ENCODE assay signal across 32 mouse cellular contexts in the genomic region with DNA sequence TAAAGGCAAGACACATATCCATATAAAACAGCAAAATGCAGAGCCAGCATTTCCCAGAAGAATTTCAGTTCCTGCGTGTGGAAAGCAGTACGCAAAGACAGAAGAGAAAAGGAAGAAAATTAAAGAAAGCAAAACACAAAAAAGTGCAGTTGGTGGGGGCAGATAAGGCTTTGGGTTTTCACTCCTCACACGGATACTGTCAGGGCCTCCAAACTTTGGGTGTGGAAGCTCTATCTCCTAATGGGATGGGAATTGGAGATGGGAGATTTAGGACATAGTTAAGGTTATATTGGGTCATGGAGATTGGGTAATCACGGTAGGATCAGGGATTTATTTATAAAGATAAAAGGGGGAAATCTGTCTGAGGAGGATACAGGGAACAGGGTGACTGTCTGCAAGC.
"Had no signal": no experiment of that assay in that cellular context is flagged by ENCODE, and none has a peak within 500 bp of the region (broad histone marks: within the 10 kb centered on the region; RNA-seq: fewer than 3 reads in every experiment).

No protein-coding gene starts in this region.

- H3K36me3 ChIP-seq: limb, embryonic 10.5 days; limb, embryonic 12.5 days; limb, embryonic 13.5 days; limb, embryonic 15.5 days; liver, embryonic 12.5 days; liver, embryonic 13.5 days; liver, embryonic 15.5 days; lung, embryonic 15.5 days; midbrain, embryonic 10.5 days; midbrain, embryonic 12.5 days; midbrain, embryonic 13.5 days; midbrain, embryonic 15.5 days; neural tube, embryonic 12.5 days had no signal

- H3K4me1 ChIP-seq: limb, embryonic 12.5 days; limb, embryonic 13.5 days; limb, embryonic 15.5 days; lung, embryonic 15.5 days; midbrain, embryonic 10.5 days; midbrain, embryonic 12.5 days; midbrain, embryonic 13.5 days; midbrain, embryonic 15.5 days; neural tube, embryonic 12.5 days had no signal

- H3K4me3 ChIP-seq: limb, embryonic 10.5 days; limb, embryonic 12.5 days; limb, embryonic 13.5 days; limb, embryonic 15.5 days; liver, embryonic 12.5 days; liver, embryonic 13.5 days; liver, embryonic 15.5 days; lung, embryonic 15.5 days; megakaryocyte, embryonic 14.5 days; midbrain, embryonic 10.5 days; midbrain, embryonic 12.5 days; midbrain, embryonic 13.5 days; midbrain, embryonic 15.5 days; myocyte; neural tube, embryonic 12.5 days had no signal

- H3K27me3 ChIP-seq: limb, embryonic 15.5 days; lung, embryonic 15.5 days; midbrain, embryonic 12.5 days; midbrain, embryonic 13.5 days; midbrain, embryonic 15.5 days; neural tube, embryonic 12.5 days had no signal

- H3K9me3 ChIP-seq: limb, embryonic 10.5 days; limb, embryonic 12.5 days; limb, embryonic 13.5 days; limb, embryonic 15.5 days; liver, embryonic 12.5 days; liver, embryonic 13.5 days; liver, embryonic 15.5 days; lung, embryonic 15.5 days; megakaryocyte, embryonic 14.5 days; midbrain, embryonic 10.5 days; midbrain, embryonic 12.5 days; midbrain, embryonic 13.5 days; midbrain, embryonic 15.5 days; neural tube, embryonic 12.5 days had no signal

- DNase-seq: left cerebral cortex, postnatal 4 days; liver; liver, embryonic 13.5 days; liver, postnatal 0 days; lung, adult 18-20 months; lung, adult 2 months; lung, embryonic 14.5 days; lung, postnatal 10 days; lung, postnatal 14 days; lung, postnatal 36 days; lung, postnatal 4 days; midbrain, embryonic 14.5 days had no signal

- H3K9ac ChIP-seq: limb, embryonic 12.5 days; limb, embryonic 13.5 days; limb, embryonic 15.5 days; liver, embryonic 12.5 days; liver, embryonic 13.5 days; liver, embryonic 14.5 days; liver, embryonic 15.5 days; liver, postnatal 0 days; lung, embryonic 14.5 days; lung, embryonic 15.5 days; midbrain, embryonic 12.5 days; midbrain, embryonic 13.5 days; midbrain, embryonic 15.5 days; neural tube, embryonic 12.5 days had no signal

- ATAC-seq: liver, embryonic 12.5 days; liver, postnatal 0 days; lung, postnatal 0 days; midbrain, embryonic 13.5 days; midbrain, embryonic 15.5 days; midbrain, embryonic 16.5 days had no signal

- H3K4me2 ChIP-seq: limb, embryonic 12.5 days; limb, embryonic 13.5 days; limb, embryonic 15.5 days; liver, embryonic 11.5 days; liver, embryonic 12.5 days; liver, embryonic 13.5 days; liver, embryonic 15.5 days; lung, embryonic 14.5 days; lung, embryonic 15.5 days; midbrain, embryonic 11.5 days; midbrain, embryonic 12.5 days; midbrain, embryonic 13.5 days; midbrain, embryonic 15.5 days; neural tube, embryonic 12.5 days had no signal

- H3K27ac ChIP-seq: limb, embryonic 10.5 days; limb, embryonic 12.5 days; limb, embryonic 13.5 days; limb, embryonic 15.5 days; liver, embryonic 12.5 days; liver, embryonic 13.5 days; liver, embryonic 14.5 days; liver, embryonic 15.5 days; lung, embryonic 15.5 days; macrophage; midbrain, embryonic 10.5 days; midbrain, embryonic 12.5 days; midbrain, embryonic 13.5 days; midbrain, embryonic 15.5 days; neural tube, embryonic 12.5 days had no signal
